Mouse (Mus musculus) MEL (cell line): ENCODE measurements around the gene Ddx60. TPM values are rescaled to one million over a fixed set of nuclear protein-coding genes. Genes with fewer than 3 reads are reported as not detected.

ENCODE experiments used
- DNase-seq: peaks from one replicate; pipeline ENCODE4 v3.0.0; 2011; ENCODE audit warnings: low read depth, low spot score
- H3K27ac ChIP-seq: 2 replicates; pipeline ENCODE4 v1.5.1; 2012; ENCODE audit warnings: low read depth, mild to moderate bottlenecking, control low read depth, low read length, moderate library complexity; ENCODE audit not compliant: control insufficient read depth
- H3K27me3 ChIP-seq, 2 experiments: fragments of 150-350 bp in 1 of 2; sonication (generic) in 1 of 2; 2 replicates each; pipeline ENCODE4 v1.6.1; 2012; ENCODE audit warnings: low read length in 2 of 2, mild to moderate bottlenecking in 2 of 2, improper control_type of control experiment in 1 of 2, moderate library complexity in 1 of 2; ENCODE audit not compliant: insufficient read depth in 2 of 2, control insufficient read depth in 1 of 2
- H3K36me3 ChIP-seq, 2 experiments: 2 replicates each; pipeline ENCODE4 v1.6.1; 2012 to 2014; ENCODE audit warnings: low read length in 2 of 2, improper control_type of control experiment in 1 of 2, inconsistent platforms in 1 of 2, mild to moderate bottlenecking in 1 of 2; ENCODE audit not compliant: insufficient read depth in 2 of 2, control insufficient read depth in 1 of 2
- H3K4me1 ChIP-seq, 2 experiments: fragments of 150-350 bp in 1 of 2; sonication (generic) in 1 of 2; 2 replicates each; pipeline ENCODE4 v1.6.1; 2012; ENCODE audit warnings: low read length in 2 of 2, improper control_type of control experiment in 1 of 2, mild to moderate bottlenecking in 1 of 2; ENCODE audit not compliant: insufficient read depth in 2 of 2, control insufficient read depth in 1 of 2
- H3K4me3 ChIP-seq, 2 experiments: fragments of 150-350 bp in 1 of 2; sonication (generic) in 1 of 2; 2 replicates each; pipeline ENCODE4 v1.5.1; 2012; ENCODE audit warnings: low read depth in 2 of 2, low read length in 2 of 2, mild to moderate bottlenecking in 2 of 2, moderate library complexity in 2 of 2, control low read depth in 1 of 2, improper control_type of control experiment in 1 of 2; ENCODE audit not compliant: control insufficient read depth in 1 of 2, insufficient read depth in 1 of 2
- H3K79me2 ChIP-seq: 2 replicates; pipeline ENCODE4 v1.6.1; 2012; ENCODE audit warnings: mild to moderate bottlenecking, low read length, moderate library complexity; ENCODE audit not compliant: control insufficient read depth, poor library complexity, insufficient read depth
- H3K9ac ChIP-seq: 2 replicates; pipeline ENCODE4 v1.6.1; 2012; ENCODE audit warnings: low read depth, mild to moderate bottlenecking, control low read depth, low read length, moderate library complexity; ENCODE audit not compliant: control insufficient read depth, poor library complexity, severe bottlenecking
- H3K9me3 ChIP-seq: fragments of 150-350 bp; sonication (generic); replicated peaks from 2 replicates; pipeline ENCODE4 v1.6.1; 2012; ENCODE audit warnings: mild to moderate bottlenecking, low read length, improper control_type of control experiment, moderate library complexity; ENCODE audit not compliant: insufficient read depth
- CHD1 ChIP-seq: IDR thresholded peaks from 2 replicates; pipeline ENCODE4 v1.6.1; 2012; ENCODE audit warnings: low read depth, mild to moderate bottlenecking, inconsistent platforms, low read length, improper control_type of control experiment
- CHD2 ChIP-seq: IDR thresholded peaks from 2 replicates; pipeline ENCODE4 v1.6.1; 2011; ENCODE audit warnings: low read length, improper control_type of control experiment
- ELF1 ChIP-seq: IDR thresholded peaks from 2 replicates; pipeline ENCODE4 v1.6.1; 2014; ENCODE audit warnings: low read depth, mild to moderate bottlenecking, inconsistent platforms, low read length, improper control_type of control experiment, moderate library complexity
- GABPA ChIP-seq: IDR thresholded peaks from 2 replicates; pipeline ENCODE4 v1.6.1; 2012; ENCODE audit warnings: low read depth, mild to moderate bottlenecking, inconsistent platforms, low read length, improper control_type of control experiment, moderate library complexity
- MAFK ChIP-seq: IDR thresholded peaks from 2 replicates; pipeline ENCODE4 v1.6.1; 2011; ENCODE audit warnings: low read depth, mild to moderate bottlenecking, low read length, improper control_type of control experiment, borderline replicate concordance
- MAZ ChIP-seq: IDR thresholded peaks from 2 replicates; pipeline ENCODE4 v1.6.1; 2012; ENCODE audit warnings: low read depth, mild to moderate bottlenecking, inconsistent platforms, low read length, improper control_type of control experiment
- POLR2A ChIP-seq, 2 experiments: IDR thresholded peaks; 2 replicates each; pipeline ENCODE4 v1.6.1; 2011 to 2012; ENCODE audit warnings: low read length in 2 of 2, mild to moderate bottlenecking in 2 of 2, control low read depth in 1 of 2, improper control_type of control experiment in 1 of 2, low read depth in 1 of 2, moderate library complexity in 1 of 2; ENCODE audit not compliant: control insufficient read depth in 1 of 2, insufficient read depth in 1 of 2, poor library complexity in 1 of 2
- RAD21 ChIP-seq: IDR thresholded peaks from 2 replicates; pipeline ENCODE4 v1.6.1; 2011; ENCODE audit warnings: mild to moderate bottlenecking, low read depth, low read length, improper control_type of control experiment
- TCF12 ChIP-seq: IDR thresholded peaks from 2 replicates; pipeline ENCODE4 v1.6.1; 2014; ENCODE audit warnings: low read depth, mild to moderate bottlenecking, inconsistent platforms, low read length, improper control_type of control experiment, moderate library complexity
- USF2 ChIP-seq, 2 experiments: IDR thresholded peaks; 2 replicates each; pipeline ENCODE4 v1.6.1; 2011 to 2012; ENCODE audit warnings: improper control_type of control experiment in 2 of 2, low read length in 2 of 2, borderline replicate concordance in 1 of 2, inconsistent platforms in 1 of 2, low read depth in 1 of 2, mild to moderate bottlenecking in 1 of 2; ENCODE audit not compliant: insufficient read depth in 1 of 2
- polyA plus RNA-seq, 2 experiments: library from polyadenylated mRNA; stranded (reverse) in 1 of 2; unstranded in 1 of 2; fragments of >175 nt in 1 of 2; fragments of >200 nt in 1 of 2; gene quantifications; 2 replicates each; pipeline versions ENCODE4 v1.2.1 to v1.2.4; 2012; ENCODE audit warnings: low replicate concordance in 2 of 2, low read depth in 1 of 2; ENCODE audit not compliant: insufficient read length in 2 of 2, insufficient read depth in 1 of 2, missing spikeins in 1 of 2
- total RNA-seq: library from RNA; depleted of rRNA; stranded (reverse); fragments of 300-350 nt; gene quantifications from 2 replicates; pipeline ENCODE4 v1.2.3, GENCODE M21; 2012

The Ddx60 gene
- total and polyA plus RNA-seq, 3 experiments, result not detected

- H3K27me3 ChIP-seq, result no peaks in the 10 kb centered on the region
- no peaks in the 10 kb centered on the region for H3K4me1 ChIP-seq
- no peaks in the 10 kb centered on the region for H3K9me3 ChIP-seq
- H3K9ac ChIP-seq, result no peak overlapping the region
- TF ChIP-seq USF2 (IDR thresholded peaks at IDR 0.05; ENCODE audit: borderline replicate concordance in 1 of 2, insufficient read depth in 1 of 2, low read depth in 1 of 2, low read length in 2 of 2) (no peak), RAD21 (no peak)
- H3K79me2 ChIP-seq, result no peaks in the 10 kb centered on the region
- no peak overlapping the region for H3K4me3 ChIP-seq
- no peak for DNase-seq
- H3K27ac ChIP-seq, result no peak overlapping the region
- H3K36me3 ChIP-seq, result no peaks in the 10 kb centered on the region
These were observed 7.5 kb upstream of the Ddx60 start for GRCm38 (mm10) chr8:61920389-61920788.

GRCm38 (mm10) chr8:61921454-61922054 lies 6.3 kb upstream of the Ddx60 start:
- H3K9me3 ChIP-seq, result no peaks in the 10 kb centered on the region
- TF ChIP-seq ELF1 (no peak), GABPA (no peak), POLR2A (IDR thresholded peaks at IDR 0.05; ENCODE audit: control insufficient read depth in 1 of 2, insufficient read depth in 1 of 2, low read depth in 1 of 2, low read length in 2 of 2, poor library complexity in 1 of 2) (no peak), MAZ (no peak)
- no peak overlapping the region for H3K27ac ChIP-seq
- H3K79me2 ChIP-seq, result no peaks in the 10 kb centered on the region
- H3K27me3 ChIP-seq, result no peaks in the 10 kb centered on the region
- no peak overlapping the region for H3K4me3 ChIP-seq
- H3K36me3 ChIP-seq, result no peaks in the 10 kb centered on the region
- H3K9ac ChIP-seq, result no peak overlapping the region
- H3K4me1 ChIP-seq, result no peaks in the 10 kb centered on the region
- no peak for DNase-seq

GRCm38 (mm10) chr8:61924518-61924917 lies 3.4 kb upstream of the Ddx60 start:
- H3K9me3 ChIP-seq, result no peaks in the 10 kb centered on the region
- no peaks in the 10 kb centered on the region for H3K4me1 ChIP-seq
- TF ChIP-seq TCF12, result no peak
- no peak for TF ChIP-seq MAFK
- TF ChIP-seq CHD2, result no peak
- no peak for TF ChIP-seq CHD1
- no peak overlapping the region for H3K27ac ChIP-seq
- H3K36me3 ChIP-seq, result no peaks in the 10 kb centered on the region
- H3K9ac ChIP-seq, result no peak overlapping the region
- no peak for DNase-seq
- no peaks in the 10 kb centered on the region for H3K27me3 ChIP-seq
- H3K4me3 ChIP-seq, result no peak overlapping the region
- no peaks in the 10 kb centered on the region for H3K79me2 ChIP-seq
